Mouse (Mus musculus) ES-E14 (cell line): ENCODE data around the gene Pprc1.

Experiments used
- HCFC1 ChIP-seq: IDR thresholded peaks from 2 replicates; pipeline ENCODE4 v1.6.1; 2012; ENCODE audit warnings: low read length, inconsistent platforms, borderline replicate concordance; ENCODE audit not compliant: insufficient read depth
- MAFK ChIP-seq: IDR thresholded peaks from 2 replicates; pipeline ENCODE4 v1.6.1; 2014; ENCODE audit warnings: mild to moderate bottlenecking, low read depth, low read length, inconsistent platforms; ENCODE audit not compliant: insufficient read depth
- ZC3H11A ChIP-seq: IDR thresholded peaks from 2 replicates; pipeline ENCODE4 v1.6.1; 2012; ENCODE audit warnings: low read depth, mild to moderate bottlenecking, inconsistent platforms, low read length, borderline replicate concordance

DNA sequence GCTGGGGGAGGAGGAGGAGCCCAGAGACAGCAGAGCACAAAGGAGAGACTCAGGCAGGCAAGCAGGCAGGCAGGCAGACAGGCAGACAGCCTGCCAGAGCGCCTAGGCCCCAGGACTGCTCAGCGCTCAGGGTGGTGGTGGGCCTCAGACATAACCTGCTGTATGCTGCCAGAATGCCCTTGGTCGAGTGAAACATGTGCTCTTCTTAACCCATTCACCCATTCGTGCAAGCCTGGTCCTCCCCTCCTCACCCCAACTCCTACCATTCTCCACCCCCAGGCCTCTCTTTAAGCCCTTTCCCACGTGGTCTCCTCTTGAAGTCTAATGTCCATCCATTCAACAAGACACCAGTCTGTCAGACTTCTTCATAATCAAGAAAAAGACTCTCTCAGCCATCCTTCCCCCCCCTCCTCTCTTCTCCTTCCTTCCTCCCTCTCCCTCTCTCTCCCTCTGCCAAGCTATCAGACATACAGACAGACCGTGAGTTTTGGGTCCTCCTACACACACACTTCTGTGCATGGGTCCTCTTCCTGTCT is 2.1 kb upstream of the Pprc1 start:
- TF ChIP-seq ZC3H11A (no peak), MAFK (no peak), HCFC1 (no peak)
